Mouse (Mus musculus) megakaryocyte, embryonic 14.5 days (primary cell): ENCODE measurements around the gene Cd46.

Source experiments
- FLI1 ChIP-seq: IDR thresholded peaks from 2 replicates; pipeline ENCODE4 v1.6.1; 2012; ENCODE audit warnings: low read length, inconsistent platforms, mixed read lengths
- GATA1 ChIP-seq: IDR thresholded peaks from 3 replicates; pipeline ENCODE4 v1.6.1; 2012; ENCODE audit warnings: mixed read lengths, low read length, inconsistent platforms, borderline replicate concordance

- no peak for TF ChIP-seq FLI1
- no peak for TF ChIP-seq GATA1
These were observed 79.5 kb downstream of the Cd46 start for GRCm38 (mm10) chr1:195012531-195012930.
